Mouse (Mus musculus): ENCODE data around the gene Ift81.

DNA sequence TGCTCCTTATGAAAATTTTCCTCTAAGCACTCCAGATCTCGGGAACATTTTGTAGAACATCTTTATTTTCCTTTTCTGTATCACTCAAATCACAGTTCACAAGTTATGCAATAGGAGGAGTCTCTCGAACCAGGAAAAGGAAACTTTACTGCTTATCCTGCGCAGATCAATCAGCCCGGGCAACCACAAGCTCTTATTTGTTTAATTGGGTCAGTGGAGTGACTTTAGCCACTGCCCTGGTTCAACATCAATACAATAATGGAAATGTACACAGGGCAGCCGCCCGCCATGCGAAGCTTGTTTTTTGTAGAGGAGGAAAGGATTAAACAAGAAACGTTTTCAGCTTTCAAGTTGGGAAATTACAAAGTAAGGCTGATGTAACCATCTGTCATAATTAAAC, 72.4 kb downstream of the Ift81 start:
- TF ChIP-seq EP300 (IDR thresholded peaks at IDR 0.05) (no peak), CTCF (IDR thresholded peaks at IDR 0.05) (no peak)
